Mouse (Mus musculus) hindbrain, postnatal 0 days (tissue): ENCODE data around the gene Slc6a3. TPM values are rescaled to one million over a fixed set of nuclear protein-coding genes. Genes with fewer than 3 reads are reported as not detected.

Experiments used
- ATAC-seq: fragments of 200-750 bp; cut with Nextera tagmentation; 2 replicates; pipeline ENCODE4 v1.8.0; 2017; ENCODE audit warnings: mild to moderate bottlenecking, moderate TSS enrichment, moderate library complexity
- DNase-seq: peaks from one replicate; pipeline ENCODE4 v3.0.0-alpha.2; 2015; ENCODE audit warnings: low spot score
- H3K27ac ChIP-seq: fragments of 300-500 bp; sonication (generic); 2 replicates; pipeline ENCODE4 v1.5.1; 2014; ENCODE audit warnings: mild to moderate bottlenecking
- H3K27me3 ChIP-seq: fragments of 300-500 bp; sonication (generic); 2 replicates; pipeline ENCODE4 v1.6.1; 2014; ENCODE audit warnings: low read length, mixed read lengths; ENCODE audit not compliant: insufficient read depth
- H3K36me3 ChIP-seq: fragments of 300-500 bp; sonication (generic); 2 replicates; pipeline ENCODE4 v1.6.1; 2014; ENCODE audit warnings: low read length, mixed read lengths; ENCODE audit not compliant: insufficient read depth
- H3K4me1 ChIP-seq: fragments of 300-500 bp; sonication (generic); 2 replicates; pipeline ENCODE4 v1.6.1; 2014; ENCODE audit warnings: antibody characterized with exemption, low read length, mixed read lengths; ENCODE audit not compliant: insufficient read depth
- H3K4me2 ChIP-seq: fragments of 300-500 bp; sonication (generic); 2 replicates; pipeline ENCODE4 v1.6.1; 2014; ENCODE audit warnings: low read depth, mild to moderate bottlenecking, low read length, moderate library complexity, mixed read lengths
- H3K4me3 ChIP-seq: fragments of 300-500 bp; sonication (generic); 2 replicates; pipeline ENCODE4 v1.5.1; 2014; ENCODE audit warnings: low read length
- H3K9ac ChIP-seq: fragments of 300-500 bp; sonication (generic); replicated peaks from 2 replicates; pipeline ENCODE4 v1.6.1; 2014; ENCODE audit warnings: mild to moderate bottlenecking, low read length, moderate library complexity, mixed read lengths
- H3K9me3 ChIP-seq: fragments of 300-500 bp; sonication (generic); 2 replicates; pipeline ENCODE4 v1.6.1; 2016; ENCODE audit warnings: low read length, mixed read lengths
- CTCF ChIP-seq: IDR thresholded peaks from 2 replicates; pipeline ENCODE4 v1.5.1; 2016; ENCODE audit warnings: antibody characterized with exemption, control low read depth, low read depth
- WGBS: fragments of 180-500 bp; shearing (Covaris S2); extraction: QIAGEN DNeasy Blood & Tissue Kit; methylation state at CpG from one replicate; pipeline ENCODE4 v1.1.7; 2014; 5-methylcytosine and 5-hydroxymethylcytosine counted together
- polyA plus RNA-seq: library from polyadenylated mRNA; unstranded; fragments of >200 nt; fragmentation: Nextera tagmentation; extraction: Ambion mirVana; gene quantifications from 2 replicates; pipeline ENCODE4 v1.2.1, GENCODE M21; 2015
- total RNA-seq: library from RNA; depleted of rRNA; stranded (reverse); fragments of >200 nt; gene quantifications from 2 replicates; pipeline ENCODE4 v1.2.3, GENCODE M21; 2014; rRNA removed

Slc6a3 gene
- total and polyA plus RNA-seq, 2 experiments from 2014 or later, result 0.51 to 8.5 TPM

- WGBS, result 6% methylated on average over 28 of the region's 39 CpGs
- Histone ChIP-seq H3K4me2 (peak overlapping the region; percentile 98), H3K36me3 (peaks cover 23% of the 10 kb centered on the region), H3K9ac (peak overlapping the region; percentile 88), H3K9me3 (no peaks in the 10 kb centered on the region), H3K4me3 (peak overlapping the region; percentile 80), H3K27ac (peak overlapping the region; percentile 70), H3K27me3 (no peaks in the 10 kb centered on the region), H3K4me1 (peaks cover 16% of the 10 kb centered on the region)
- peak; percentile 19; the same call in 1 of the 2 replicates for TF ChIP-seq CTCF
- ATAC-seq (peak; percentile 80), DNase-seq (peak; percentile 6)
Measured at GRCm38 (mm10) chr13:73604156-73604957, 67.8 kb downstream of the Slc6a3 start.

- H3K9me3 ChIP-seq, result no peaks in the 10 kb centered on the region
- 94% methylated on average over 5 of the region's 5 CpGs for WGBS
- H3K36me3 ChIP-seq, result peaks cover 76% of the 10 kb centered on the region
- DNase-seq (no peak), ATAC-seq (no peak)
- no peak overlapping the region for H3K9ac ChIP-seq
- H3K27me3 ChIP-seq, result no peaks in the 10 kb centered on the region
- H3K4me1 ChIP-seq, result no peaks in the 10 kb centered on the region
- no peak for TF ChIP-seq CTCF
- H3K4me3 ChIP-seq, result no peak overlapping the region
- no peak overlapping the region for H3K27ac ChIP-seq
- no peak overlapping the region for H3K4me2 ChIP-seq
Measured at GRCm38 (mm10) chr13:73618406-73618805, 81.9 kb downstream of the Slc6a3 start.

DNA sequence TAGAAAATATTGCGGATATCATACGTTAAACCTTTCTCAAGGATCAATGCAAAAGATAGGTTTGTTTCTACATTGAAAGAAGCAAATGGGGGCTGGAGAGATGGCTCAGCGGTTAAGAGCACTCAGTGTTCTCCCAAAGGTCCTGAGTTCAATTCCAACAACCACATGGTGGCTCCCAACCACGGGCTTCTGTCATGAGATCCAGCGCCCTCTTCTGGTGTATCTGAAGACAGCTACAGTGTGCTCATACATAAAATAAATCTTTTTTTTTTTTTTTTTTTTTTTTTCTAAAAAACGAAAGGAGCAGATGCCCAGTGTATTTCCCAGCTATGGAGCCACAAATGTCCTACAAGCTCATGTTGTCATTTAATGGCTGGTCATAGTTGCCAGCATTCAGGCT is 84.1 kb downstream of the Slc6a3 start:
- peak; percentile 57 for TF ChIP-seq CTCF
- Histone ChIP-seq H3K27me3 (no peaks in the 10 kb centered on the region), H3K4me3 (no peak overlapping the region), H3K4me1 (no peaks in the 10 kb centered on the region), H3K27ac (no peak overlapping the region), H3K36me3 (peaks cover 54% of the 10 kb centered on the region), H3K9me3 (no peaks in the 10 kb centered on the region), H3K4me2 (no peak overlapping the region), H3K9ac (no peak overlapping the region)
- DNase-seq (peak; percentile 62), ATAC-seq (peak; percentile 13; the same call in 1 of the 2 replicates)
- 70% methylated on average over 6 of the region's 6 CpGs for WGBS

DNA sequence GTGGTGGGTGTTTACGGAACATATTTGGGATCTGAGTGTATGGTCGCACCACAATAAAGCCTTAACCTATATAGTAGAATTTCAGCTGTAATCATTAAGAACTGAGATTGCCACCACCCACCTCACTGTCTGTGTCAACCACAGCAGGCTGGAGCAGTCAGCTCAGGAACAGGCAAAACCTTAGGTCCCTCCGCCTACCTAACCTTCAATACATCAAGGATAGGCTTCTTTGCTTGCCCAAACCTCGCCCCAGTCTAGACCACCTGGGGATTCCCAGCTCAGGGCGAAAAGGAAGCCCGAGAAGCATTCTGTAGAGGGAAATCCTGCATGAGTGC is 89.8 kb downstream of the Slc6a3 start:
- Histone ChIP-seq H3K4me2 (peak overlapping the region; percentile 78), H3K36me3 (peaks cover 9% of the 10 kb centered on the region; the same call in 1 of the 2 replicates), H3K4me3 (peak overlapping the region; percentile 41), H3K27me3 (no peaks in the 10 kb centered on the region), H3K4me1 (peaks cover 12% of the 10 kb centered on the region; the same call in 1 of the 2 replicates), H3K27ac (no peak overlapping the region), H3K9me3 (no peaks in the 10 kb centered on the region), H3K9ac (peak overlapping the region; percentile 58)
- no peak for DNase-seq
- TF ChIP-seq CTCF, result no peak
- ATAC-seq, result no peak
- WGBS, result 40% methylated on average over 6 of the region's 6 CpGs

DNA sequence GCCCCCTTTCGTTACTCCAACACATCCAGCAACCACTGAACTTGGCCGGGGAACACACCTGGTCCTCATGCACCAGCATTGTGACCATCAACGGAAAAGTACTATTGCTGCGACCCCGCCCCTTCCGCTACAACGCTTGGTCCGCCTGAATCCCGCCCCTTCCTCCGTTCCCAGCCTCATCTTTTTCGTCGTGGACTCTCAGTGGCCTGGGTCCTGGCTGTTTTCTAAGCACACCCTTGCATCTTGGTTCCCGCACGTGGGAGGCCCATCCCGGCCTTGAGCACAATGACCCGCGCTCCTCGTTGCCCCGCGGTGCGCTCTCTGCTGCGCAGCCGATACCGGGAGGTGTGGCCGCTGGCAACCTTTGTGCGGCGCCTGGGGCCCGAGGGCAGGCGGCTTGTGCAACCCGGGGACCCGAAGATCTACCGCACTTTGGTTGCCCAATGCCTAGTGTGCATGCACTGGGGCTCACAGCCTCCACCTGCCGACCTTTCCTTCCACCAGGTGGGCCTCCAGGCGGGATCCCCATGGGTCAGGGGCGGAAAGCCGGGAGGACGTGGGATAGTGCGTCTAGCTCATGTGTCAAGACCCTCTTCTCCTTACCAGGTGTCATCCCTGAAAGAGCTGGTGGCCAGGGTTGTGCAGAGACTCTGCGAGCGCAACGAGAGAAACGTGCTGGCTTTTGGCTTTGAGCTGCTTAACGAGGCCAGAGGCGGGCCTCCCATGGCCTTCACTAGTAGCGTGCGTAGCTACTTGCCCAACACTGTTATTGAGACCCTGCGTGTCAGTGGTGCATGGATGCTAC is 90.4 kb downstream of the Slc6a3 start, which contains the start of gene Tert:
Gene Tert (plus strand): TSS at position 167 of the 805 bp plus-strand sequence.
- 8% methylated on average over 47 of the region's 47 CpGs for WGBS
- H3K4me1 ChIP-seq, result peaks cover 12% of the 10 kb centered on the region; the same call in 1 of the 2 replicates
- H3K27me3 ChIP-seq, result no peaks in the 10 kb centered on the region
- peak; percentile 64 for TF ChIP-seq CTCF
- peaks cover 9% of the 10 kb centered on the region; the same call in 1 of the 2 replicates for H3K36me3 ChIP-seq
- peak within 1 kb of the TSS; percentile 12; the same call in 1 of the 2 replicates for H3K27ac ChIP-seq
- no peaks in the 10 kb centered on the region for H3K9me3 ChIP-seq
- peak within 1 kb of the TSS; percentile 58 for H3K9ac ChIP-seq
- peak; percentile 87 for ATAC-seq
- peak within 1 kb of the TSS; percentile 78 for H3K4me2 ChIP-seq
- peak within 1 kb of the TSS; percentile 41 for H3K4me3 ChIP-seq
- DNase-seq, result peak; percentile 78

Other genes with a start within 250 kb of the Slc6a3 start
- gene Mrpl36, start 208.2 kb upstream of the Slc6a3 start, total RNA-seq, result 39.9 and 41.0 TPM in 2 replicates
- 69.2 and 76.0 TPM in 2 replicates for gene Mrpl36, start 208.2 kb upstream of the Slc6a3 start, polyA plus RNA-seq
- 70.5 and 91.4 TPM in 2 replicates for gene Ndufs6, start 208.2 kb upstream of the Slc6a3 start, total RNA-seq
- 498 and 525 TPM in 2 replicates for gene Ndufs6, start 208.2 kb upstream of the Slc6a3 start, polyA plus RNA-seq
- 191 and 199 TPM in 2 replicates for gene Lpcat1, start 69.5 kb upstream of the Slc6a3 start, total RNA-seq
- 75.7 and 78.5 TPM in 2 replicates for gene Lpcat1, start 69.5 kb upstream of the Slc6a3 start, polyA plus RNA-seq
- gene Clptm1l, start 67.3 kb downstream of the Slc6a3 start, total RNA-seq, result 130 and 150 TPM in 2 replicates
- gene Clptm1l, start 67.3 kb downstream of the Slc6a3 start, polyA plus RNA-seq, result 127 and 131 TPM in 2 replicates
- 5.6 and 8.0 TPM in 2 replicates for gene Tert, start 90.2 kb downstream of the Slc6a3 start, total RNA-seq
- gene Tert, start 90.2 kb downstream of the Slc6a3 start, polyA plus RNA-seq, result 2.6 and 2.7 TPM in 2 replicates
- not detected in 2 replicates for gene Slc6a18, start 141.3 kb downstream of the Slc6a3 start, total RNA-seq
- not detected in 2 replicates for gene Slc6a18, start 141.3 kb downstream of the Slc6a3 start, polyA plus RNA-seq
- 0.05 and 0.14 TPM in 2 replicates for gene Slc6a19, start 168.1 kb downstream of the Slc6a3 start, total RNA-seq
- gene Slc6a19, start 168.1 kb downstream of the Slc6a3 start, polyA plus RNA-seq, result 0.34 and 0.51 TPM in 2 replicates
- gene Slc12a7, start 196.3 kb downstream of the Slc6a3 start, total RNA-seq, result 7.1 and 11.0 TPM in 2 replicates
- gene Slc12a7, start 196.3 kb downstream of the Slc6a3 start, polyA plus RNA-seq, result 4.2 and 4.3 TPM in 2 replicates